Mouse (Mus musculus): ENCODE measurements at regions not wholly inside any gene's neighbourhood (a gene's known extent, or its start where the extent isn't known, plus 50 kb on each side); places are given as distances from the start of the nearest gene placed in this dataset.

- DNase-seq = no peak
Measured at GRCm38 (mm10) chr3:77537848-77538247, 1463.8 kb downstream of the Fstl5 start.

GRCm38 (mm10) chr3:77577267-77577666, 1503.2 kb downstream of the Fstl5 start:
- no peak for DNase-seq

GRCm38 (mm10) chr3:77587218-77587617, 1513.1 kb downstream of the Fstl5 start:
- peak in 1 of 2 experiments; percentile 3 for DNase-seq
